Mouse (Mus musculus) myocyte (in vitro differentiated cells): ENCODE data around the gene Sprr2j-ps. TPM values are rescaled to one million over a fixed set of nuclear protein-coding genes. Genes with fewer than 3 reads are reported as not detected.

ENCODE experiments used
- H3K27me3 ChIP-seq: one replicate; pipeline ENCODE4 v1.6.1; 2011; ENCODE audit not compliant: control insufficient read depth, insufficient read depth, insufficient read length
- H3K36me3 ChIP-seq: one replicate; pipeline ENCODE4 v1.6.1; 2011; ENCODE audit not compliant: control insufficient read depth, insufficient read depth
- H3K4me2 ChIP-seq: one replicate; pipeline ENCODE4 v1.6.1; 2011; ENCODE audit warnings: low read depth, control low read depth
- H3K4me3 ChIP-seq: one replicate; pipeline ENCODE4 v1.5.1; 2011; ENCODE audit warnings: mild to moderate bottlenecking, control low read depth, moderate library complexity
- H3K79me2 ChIP-seq: one replicate; pipeline ENCODE4 v1.6.1; 2011; ENCODE audit not compliant: control insufficient read depth, insufficient read depth
- H3ac ChIP-seq: one replicate; pipeline ENCODE4 v1.6.1; 2011; ENCODE audit not compliant: control insufficient read depth, insufficient read length
- CEBPB ChIP-seq: IDR thresholded peaks from 2 replicates; pipeline ENCODE4 v1.6.1; 2011; ENCODE audit warnings: mild to moderate bottlenecking, moderate library complexity; ENCODE audit not compliant: poor library complexity, insufficient read depth, severe bottlenecking
- E2F4 ChIP-seq: IDR thresholded peaks from one replicate; pipeline ENCODE4 v1.6.1; 2011; ENCODE audit warnings: mild to moderate bottlenecking, control low read depth, moderate library complexity; ENCODE audit not compliant: insufficient read depth
- MAX ChIP-seq: IDR thresholded peaks from one replicate; pipeline ENCODE4 v1.6.1; 2011; ENCODE audit warnings: low read depth, mild to moderate bottlenecking, control low read depth
- MYOD1 ChIP-seq, 3 experiments: IDR thresholded peaks; one replicate each; pipeline ENCODE4 v1.6.1; 2011; ENCODE audit warnings: control low read depth in 2 of 3, low read depth in 2 of 3, mild to moderate bottlenecking in 2 of 3, moderate library complexity in 1 of 3; ENCODE audit not compliant: insufficient read length in 2 of 3, control insufficient read depth in 1 of 3
- MYOG ChIP-seq, 3 experiments: IDR thresholded peaks; one replicate each; pipeline ENCODE4 v1.6.1; 2011; ENCODE audit warnings: control low read depth in 2 of 3, low read depth in 2 of 3, mild to moderate bottlenecking in 2 of 3; ENCODE audit not compliant: insufficient read length in 2 of 3, control insufficient read depth in 1 of 3, insufficient read depth in 1 of 3
- POLR2A ChIP-seq: IDR thresholded peaks from one replicate; pipeline ENCODE4 v1.6.1; 2011; ENCODE audit warnings: low read depth, mild to moderate bottlenecking, control low read depth, moderate library complexity; ENCODE audit not compliant: insufficient read length
- POLR2AphosphoS2 ChIP-seq: IDR thresholded peaks from one replicate; pipeline ENCODE4 v1.6.1; 2011; ENCODE audit warnings: low read depth, control low read depth; ENCODE audit not compliant: insufficient read length
- REST ChIP-seq: IDR thresholded peaks from one replicate; pipeline ENCODE4 v1.6.1; 2011; ENCODE audit warnings: mild to moderate bottlenecking, control low read depth, moderate library complexity; ENCODE audit not compliant: insufficient read depth, insufficient read length
- SRF ChIP-seq: IDR thresholded peaks from one replicate; pipeline ENCODE4 v1.6.1; 2011; ENCODE audit warnings: low read depth; ENCODE audit not compliant: control insufficient read depth, insufficient read length
- TCF12 ChIP-seq: IDR thresholded peaks from one replicate; pipeline ENCODE4 v1.6.1; 2011; ENCODE audit warnings: mild to moderate bottlenecking, control low read depth; ENCODE audit not compliant: poor library complexity, insufficient read depth, severe bottlenecking
- TCF3 ChIP-seq: IDR thresholded peaks from one replicate; pipeline ENCODE4 v1.6.1; 2011; ENCODE audit warnings: low read depth, control low read depth; ENCODE audit not compliant: insufficient read length
- USF1 ChIP-seq: IDR thresholded peaks from one replicate; pipeline ENCODE4 v1.6.1; 2011; ENCODE audit warnings: low read depth, mild to moderate bottlenecking, control low read depth, moderate library complexity
- polyA plus RNA-seq: library from polyadenylated mRNA; unstranded; fragments of >200 nt; fragmentation: generic; extraction: Trizol; gene quantifications from one replicate; pipeline ENCODE4 v1.2.1, GENCODE M21; 2012; ENCODE audit warnings: missing spikeins

Gene Sprr2j-ps
- polyA plus RNA-seq, 1 experiment: not detected

GRCm38 (mm10) chr3:92458620-92459019 lies 40.7 kb downstream of the Sprr2j-ps start, which contains the start of gene Sprr3:
Gene Sprr3 (minus strand): TSS chr3:92458720.
- H3K4me3 ChIP-seq: no peak within 1 kb of the TSS
- TF ChIP-seq CEBPB (no peak), E2F4 (no peak), USF1 (no peak), MYOD1 (IDR thresholded peaks at IDR 0.05; ENCODE audit: control insufficient read depth in 1 of 3, insufficient read length in 2 of 3, low read depth in 2 of 3) (no peak), MAX (no peak)
- H3K4me2 ChIP-seq: no peak within 1 kb of the TSS
- H3K36me3 ChIP-seq: no peaks in the 10 kb centered on the region
- no peak within 1 kb of the TSS for H3ac ChIP-seq
- no peaks in the 10 kb centered on the region for H3K27me3 ChIP-seq
- no peaks in the 10 kb centered on the region for H3K79me2 ChIP-seq

GRCm38 (mm10) chr3:92466576-92466975 lies 48.7 kb downstream of the Sprr2j-ps start:
- TF ChIP-seq USF1: no peak
- peak; percentile 47; the same call in 1 of the 2 replicates for TF ChIP-seq CEBPB
- peak in 2 of 3 experiments; percentile 13 to 47 for TF ChIP-seq MYOD1 (IDR thresholded peaks at IDR 0.05; ENCODE audit: control insufficient read depth in 1 of 3, insufficient read length in 2 of 3, low read depth in 2 of 3)
- no peaks in the 10 kb centered on the region for H3K36me3 ChIP-seq
- no peaks in the 10 kb centered on the region for H3K79me2 ChIP-seq
- H3K4me3 ChIP-seq: no peak overlapping the region
- H3ac ChIP-seq: no peak overlapping the region
- H3K4me2 ChIP-seq: no peak overlapping the region
- no peaks in the 10 kb centered on the region for H3K27me3 ChIP-seq

- Histone ChIP-seq H3K79me2 (no peaks in the 10 kb centered on the region), H3ac (no peak overlapping the region), H3K27me3 (no peaks in the 10 kb centered on the region), H3K4me2 (peak overlapping the region; percentile 39), H3K36me3 (no peaks in the 10 kb centered on the region), H3K4me3 (no peak overlapping the region)
- TF ChIP-seq POLR2AphosphoS2: no peak
- no peak for TF ChIP-seq TCF3
- TF ChIP-seq MYOG (IDR thresholded peaks at IDR 0.05; ENCODE audit: control insufficient read depth in 1 of 3, insufficient read depth in 1 of 3, insufficient read length in 2 of 3, low read depth in 2 of 3): no peak
- no peak for TF ChIP-seq USF1
- TF ChIP-seq REST: no peak
- no peak for TF ChIP-seq CEBPB
- TF ChIP-seq MYOD1 (IDR thresholded peaks at IDR 0.05; ENCODE audit: control insufficient read depth in 1 of 3, insufficient read length in 2 of 3, low read depth in 2 of 3): no peak
- TF ChIP-seq E2F4: no peak
- TF ChIP-seq MAX: no peak
- TF ChIP-seq POLR2A: no peak
- no peak for TF ChIP-seq SRF
- TF ChIP-seq TCF12: no peak
Observed at GRCm38 (mm10) chr3:92467424-92467823, 49.5 kb downstream of the Sprr2j-ps start.

Other genes starting within 250 kb of the Sprr2j-ps start
- not detected for gene Sprr2a1, start 202.3 kb upstream of the Sprr2j-ps start, polyA plus RNA-seq
- gene Sprr2a2, start 202.2 kb upstream of the Sprr2j-ps start, polyA plus RNA-seq: 2.1 TPM
- 0.25 TPM for gene Sprr2a3, start 132.7 kb upstream of the Sprr2j-ps start, polyA plus RNA-seq
- 0.06 TPM for gene Sprr2b, start 101.5 kb upstream of the Sprr2j-ps start, polyA plus RNA-seq
- gene Sprr2d, start 78.9 kb upstream of the Sprr2j-ps start, polyA plus RNA-seq: not detected
- gene Sprr2e, start 65.9 kb upstream of the Sprr2j-ps start, polyA plus RNA-seq: not detected
- not detected for gene Sprr2f, start 52.9 kb upstream of the Sprr2j-ps start, polyA plus RNA-seq
- gene Sprr2h, start 32.4 kb upstream of the Sprr2j-ps start, polyA plus RNA-seq: 0.06 TPM
- gene Sprr2i, start 10.1 kb upstream of the Sprr2j-ps start, polyA plus RNA-seq: not detected
- gene Gm9774, start 11.3 kb downstream of the Sprr2j-ps start, polyA plus RNA-seq: 13.6 TPM
- 2.8 TPM for gene Sprr2k, start 14.5 kb downstream of the Sprr2j-ps start, polyA plus RNA-seq
- gene Sprr1b, start 20.7 kb downstream of the Sprr2j-ps start, polyA plus RNA-seq: 0.05 TPM
- not detected for gene Sprr3, start 40.6 kb downstream of the Sprr2j-ps start, polyA plus RNA-seq
- gene Sprr1a, start 67.8 kb downstream of the Sprr2j-ps start, polyA plus RNA-seq: 9.2 TPM
- gene Sprr4, start 82.4 kb downstream of the Sprr2j-ps start, polyA plus RNA-seq: not detected
- not detected for gene 2310046K23Rik, start 116.4 kb downstream of the Sprr2j-ps start, polyA plus RNA-seq
- not detected for gene Ivl, start 155.7 kb downstream of the Sprr2j-ps start, polyA plus RNA-seq
- gene Smcp, start 170.9 kb downstream of the Sprr2j-ps start, polyA plus RNA-seq: not detected
- gene 2210017I01Rik, start 189.4 kb downstream of the Sprr2j-ps start, polyA plus RNA-seq: not detected
- not detected for gene Lce6a, start 203.6 kb downstream of the Sprr2j-ps start, polyA plus RNA-seq
- not detected for gene Lce1a1, start 230.2 kb downstream of the Sprr2j-ps start, polyA plus RNA-seq
- not detected for gene Lce1b, start 238.8 kb downstream of the Sprr2j-ps start, polyA plus RNA-seq